Mouse (Mus musculus): ENCODE results near the gene Psmd7. TPM values are rescaled to one million over a fixed set of nuclear protein-coding genes. Genes with fewer than 3 reads are reported as not detected.

The Psmd7 gene
- polyA plus RNA-seq, 1 experiment from 2014 or later: 298 TPM

GRCm38 (mm10) chr8:107546154-107546553, 42.1 kb downstream of the Psmd7 start:
- H3K9ac ChIP-seq (ENCODE audit: low read length): no peak overlapping the region
- no peaks in the 10 kb centered on the region for H3K4me1 ChIP-seq (replicated peaks; ENCODE audit: control insufficient read depth, insufficient read depth, low read length)
- no peak overlapping the region for H3K4me3 ChIP-seq (ENCODE audit: low read depth, low read length)
- DNase-seq (ENCODE audit: low spot score) (no peak), ATAC-seq (replicated peaks; ENCODE audit: low FRiP score) (no peak)
- WGBS: 95% methylated on average over 4 of the region's 4 CpGs
- no peaks in the 10 kb centered on the region for H3K27me3 ChIP-seq (ENCODE audit: control insufficient read depth, insufficient read depth, low read length)
- H3K4me2 ChIP-seq (ENCODE audit: low read depth, low read length, severe bottlenecking): no peak overlapping the region
- no peaks in the 10 kb centered on the region for H3K9me3 ChIP-seq (ENCODE audit: control insufficient read depth, low read length)
- no peak overlapping the region for H3K27ac ChIP-seq (ENCODE audit: low read depth, low read length)
- no peaks in the 10 kb centered on the region; the same call in 1 of the 2 replicates for H3K36me3 ChIP-seq (ENCODE audit: control insufficient read depth, insufficient read depth, low read length)

GRCm38 (mm10) chr8:107545621-107546152, 42.6 kb downstream of the Psmd7 start:
- Histone ChIP-seq H3K4me3 (ENCODE audit: low read depth, low read length) (no peak overlapping the region), H3K27ac (ENCODE audit: low read depth, low read length) (no peak overlapping the region), H3K36me3 (ENCODE audit: control insufficient read depth, insufficient read depth, low read length) (no peaks in the 10 kb centered on the region; the same call in 1 of the 2 replicates), H3K27me3 (ENCODE audit: control insufficient read depth, insufficient read depth, low read length) (no peaks in the 10 kb centered on the region), H3K4me1 (replicated peaks; ENCODE audit: control insufficient read depth, insufficient read depth, low read length) (no peaks in the 10 kb centered on the region), H3K9ac (ENCODE audit: low read length) (no peak overlapping the region), H3K9me3 (ENCODE audit: control insufficient read depth, low read length) (no peaks in the 10 kb centered on the region), H3K4me2 (ENCODE audit: low read depth, low read length, severe bottlenecking) (no peak overlapping the region)
- no peak for DNase-seq (ENCODE audit: low spot score)
- no peak for ATAC-seq (replicated peaks; ENCODE audit: low FRiP score)
- 93% methylated on average over 11 of the region's 11 CpGs for WGBS

- Histone ChIP-seq H3K9me3 (ENCODE audit: control insufficient read depth, low read length) (no peaks in the 10 kb centered on the region), H3K9ac (ENCODE audit: low read length) (no peak overlapping the region), H3K27me3 (ENCODE audit: control insufficient read depth, insufficient read depth, low read length) (no peaks in the 10 kb centered on the region), H3K4me1 (replicated peaks; ENCODE audit: control insufficient read depth, insufficient read depth, low read length) (no peaks in the 10 kb centered on the region), H3K4me3 (ENCODE audit: low read depth, low read length) (no peak overlapping the region), H3K27ac (ENCODE audit: low read depth, low read length) (no peak overlapping the region), H3K4me2 (ENCODE audit: low read depth, low read length, severe bottlenecking) (no peak overlapping the region), H3K36me3 (ENCODE audit: control insufficient read depth, insufficient read depth, low read length) (no peaks in the 10 kb centered on the region; the same call in 1 of the 2 replicates)
- DNase-seq (ENCODE audit: low spot score): peak; percentile 54
- no peak for ATAC-seq (replicated peaks; ENCODE audit: low FRiP score)
- WGBS: 68% methylated on average over 10 of the region's 10 CpGs
These were observed 43.6 kb downstream of the Psmd7 start for GRCm38 (mm10) chr8:107544651-107545174.

- Histone ChIP-seq H3K36me3 (ENCODE audit: control insufficient read depth, insufficient read depth, low read length) (no peaks in the 10 kb centered on the region; the same call in 1 of the 2 replicates), H3K9ac (ENCODE audit: low read length) (no peak overlapping the region), H3K4me2 (ENCODE audit: low read depth, low read length, severe bottlenecking) (no peak overlapping the region), H3K9me3 (ENCODE audit: control insufficient read depth, low read length) (no peaks in the 10 kb centered on the region), H3K4me3 (ENCODE audit: low read depth, low read length) (no peak overlapping the region), H3K27ac (ENCODE audit: low read depth, low read length) (no peak overlapping the region), H3K27me3 (ENCODE audit: control insufficient read depth, insufficient read depth, low read length) (no peaks in the 10 kb centered on the region), H3K4me1 (replicated peaks; ENCODE audit: control insufficient read depth, insufficient read depth, low read length) (no peaks in the 10 kb centered on the region)
- ATAC-seq (replicated peaks; ENCODE audit: low FRiP score) (no peak), DNase-seq (ENCODE audit: low spot score) (no peak)
- WGBS: 81% methylated on average over 8 of the region's 8 CpGs
These were observed 44.1 kb downstream of the Psmd7 start for GRCm38 (mm10) chr8:107544211-107544610.

- Histone ChIP-seq H3K4me2 (ENCODE audit: low read depth, low read length, severe bottlenecking) (no peak overlapping the region), H3K27ac (ENCODE audit: low read depth, low read length) (no peak overlapping the region), H3K36me3 (ENCODE audit: control insufficient read depth, insufficient read depth, low read length) (no peaks in the 10 kb centered on the region; the same call in 1 of the 2 replicates), H3K4me3 (ENCODE audit: low read depth, low read length) (no peak overlapping the region), H3K27me3 (ENCODE audit: control insufficient read depth, insufficient read depth, low read length) (no peaks in the 10 kb centered on the region), H3K9ac (ENCODE audit: low read length) (no peak overlapping the region), H3K9me3 (ENCODE audit: control insufficient read depth, low read length) (no peaks in the 10 kb centered on the region), H3K4me1 (replicated peaks; ENCODE audit: control insufficient read depth, insufficient read depth, low read length) (no peaks in the 10 kb centered on the region)
- ATAC-seq (replicated peaks; ENCODE audit: low FRiP score): no peak
- WGBS: 94% methylated on average over 10 of the region's 11 CpGs
- DNase-seq (ENCODE audit: low spot score): no peak
These were observed 44.5 kb downstream of the Psmd7 start for GRCm38 (mm10) chr8:107543714-107544113.

- H3K4me1 ChIP-seq (replicated peaks; ENCODE audit: control insufficient read depth, insufficient read depth, low read length): no peaks in the 10 kb centered on the region
- H3K36me3 ChIP-seq (ENCODE audit: control insufficient read depth, insufficient read depth, low read length): no peaks in the 10 kb centered on the region; the same call in 1 of the 2 replicates
- ATAC-seq (replicated peaks; ENCODE audit: low FRiP score) (no peak), DNase-seq (ENCODE audit: low spot score) (no peak)
- WGBS: 90% methylated on average over 3 of the region's 3 CpGs
- no peak overlapping the region for H3K9ac ChIP-seq (ENCODE audit: low read length)
- H3K4me2 ChIP-seq (ENCODE audit: low read depth, low read length, severe bottlenecking): no peak overlapping the region
- H3K4me3 ChIP-seq (ENCODE audit: low read depth, low read length): no peak overlapping the region
- no peak overlapping the region for H3K27ac ChIP-seq (ENCODE audit: low read depth, low read length)
- no peaks in the 10 kb centered on the region for H3K9me3 ChIP-seq (ENCODE audit: control insufficient read depth, low read length)
- H3K27me3 ChIP-seq (ENCODE audit: control insufficient read depth, insufficient read depth, low read length): no peaks in the 10 kb centered on the region
These were observed 46.1 kb downstream of the Psmd7 start for GRCm38 (mm10) chr8:107542151-107542550.

- no peak for ATAC-seq (replicated peaks; ENCODE audit: low FRiP score)
- Histone ChIP-seq H3K27ac (ENCODE audit: low read depth, low read length) (no peak overlapping the region), H3K9me3 (ENCODE audit: control insufficient read depth, low read length) (no peaks in the 10 kb centered on the region), H3K4me3 (ENCODE audit: low read depth, low read length) (no peak overlapping the region), H3K4me1 (replicated peaks; ENCODE audit: control insufficient read depth, insufficient read depth, low read length) (no peaks in the 10 kb centered on the region), H3K9ac (ENCODE audit: low read length) (no peak overlapping the region), H3K36me3 (ENCODE audit: control insufficient read depth, insufficient read depth, low read length) (no peaks in the 10 kb centered on the region; the same call in 1 of the 2 replicates), H3K4me2 (ENCODE audit: low read depth, low read length, severe bottlenecking) (no peak overlapping the region), H3K27me3 (ENCODE audit: control insufficient read depth, insufficient read depth, low read length) (no peaks in the 10 kb centered on the region)
- 90% methylated on average over 4 of the region's 4 CpGs for WGBS
- no peak for DNase-seq (ENCODE audit: low spot score)
These were observed 46.9 kb downstream of the Psmd7 start for GRCm38 (mm10) chr8:107541369-107541768.

GRCm38 (mm10) chr8:107540623-107541022, 47.6 kb downstream of the Psmd7 start:
- ATAC-seq (replicated peaks; ENCODE audit: low FRiP score) (no peak), DNase-seq (ENCODE audit: low spot score) (no peak)
- Histone ChIP-seq H3K9me3 (ENCODE audit: control insufficient read depth, low read length) (no peaks in the 10 kb centered on the region), H3K4me1 (replicated peaks; ENCODE audit: control insufficient read depth, insufficient read depth, low read length) (no peaks in the 10 kb centered on the region), H3K9ac (ENCODE audit: low read length) (no peak overlapping the region), H3K27me3 (ENCODE audit: control insufficient read depth, insufficient read depth, low read length) (no peaks in the 10 kb centered on the region), H3K4me2 (ENCODE audit: low read depth, low read length, severe bottlenecking) (no peak overlapping the region), H3K4me3 (ENCODE audit: low read depth, low read length) (no peak overlapping the region), H3K36me3 (ENCODE audit: control insufficient read depth, insufficient read depth, low read length) (no peaks in the 10 kb centered on the region; the same call in 1 of the 2 replicates), H3K27ac (ENCODE audit: low read depth, low read length) (no peak overlapping the region)
- 94% methylated on average over 12 of the region's 12 CpGs for WGBS

GRCm38 (mm10) chr8:107537472-107537871, 50.8 kb downstream of the Psmd7 start:
- ATAC-seq (replicated peaks; ENCODE audit: low FRiP score) (no peak), DNase-seq (ENCODE audit: low spot score) (no peak)
- Histone ChIP-seq H3K4me1 (replicated peaks; ENCODE audit: control insufficient read depth, insufficient read depth, low read length) (no peaks in the 10 kb centered on the region), H3K9me3 (ENCODE audit: control insufficient read depth, low read length) (no peaks in the 10 kb centered on the region), H3K9ac (ENCODE audit: low read length) (no peak overlapping the region), H3K36me3 (ENCODE audit: control insufficient read depth, insufficient read depth, low read length) (no peaks in the 10 kb centered on the region; the same call in 1 of the 2 replicates), H3K4me3 (ENCODE audit: low read depth, low read length) (no peak overlapping the region), H3K27ac (ENCODE audit: low read depth, low read length) (no peak overlapping the region), H3K27me3 (ENCODE audit: control insufficient read depth, insufficient read depth, low read length) (no peaks in the 10 kb centered on the region), H3K4me2 (ENCODE audit: low read depth, low read length, severe bottlenecking) (no peak overlapping the region)
- WGBS: 89% methylated on average over 4 of the region's 4 CpGs
